Mouse (Mus musculus): ENCODE measurements around the gene Txk. TPM values are rescaled to one million over a fixed set of nuclear protein-coding genes. Genes with fewer than 3 reads are reported as not detected.

Gene Txk
- polyA plus RNA-seq, 1 experiment from 2014 or later: 0.11 TPM

- ATAC-seq (ENCODE audit: low read depth): no peak
- H3K27me3 ChIP-seq: no peaks in the 10 kb centered on the region
- H3K36me3 ChIP-seq: no peaks in the 10 kb centered on the region
- H3K27ac ChIP-seq (replicated peaks): no peak overlapping the region
- H3K9ac ChIP-seq: no peak overlapping the region
- H3K4me2 ChIP-seq: no peak overlapping the region
- H3K4me3 ChIP-seq: no peak overlapping the region
- 86% methylated on average over 4 of the region's 4 CpGs for WGBS
- no peaks in the 10 kb centered on the region for H3K9me3 ChIP-seq
- H3K4me1 ChIP-seq (replicated peaks): peaks cover 6% of the 10 kb centered on the region
These were observed 5.2 kb downstream of the Txk start for GRCm38 (mm10) chr5:72747384-72747783.

GRCm38 (mm10) chr5:72746461-72746860 lies 6.1 kb downstream of the Txk start:
- WGBS: 86% methylated on average over 4 of the region's 4 CpGs
- H3K4me3 ChIP-seq: no peak overlapping the region
- no peaks in the 10 kb centered on the region for H3K9me3 ChIP-seq
- H3K27me3 ChIP-seq: no peaks in the 10 kb centered on the region
- no peak for ATAC-seq (ENCODE audit: low read depth)
- H3K27ac ChIP-seq (replicated peaks): no peak overlapping the region
- no peaks in the 10 kb centered on the region for H3K36me3 ChIP-seq
- no peak overlapping the region for H3K4me2 ChIP-seq
- H3K9ac ChIP-seq: no peak overlapping the region
- peaks cover 6% of the 10 kb centered on the region for H3K4me1 ChIP-seq (replicated peaks)

- Histone ChIP-seq H3K4me2 (no peak overlapping the region), H3K4me1 (replicated peaks) (no peaks in the 10 kb centered on the region), H3K9ac (no peak overlapping the region), H3K27ac (replicated peaks) (no peak overlapping the region), H3K4me3 (no peak overlapping the region), H3K36me3 (no peaks in the 10 kb centered on the region), H3K27me3 (no peaks in the 10 kb centered on the region), H3K9me3 (no peaks in the 10 kb centered on the region)
- no peak for ATAC-seq (ENCODE audit: low read depth)
- 88% methylated on average over 6 of the region's 6 CpGs for WGBS
These were observed 9.5 kb downstream of the Txk start for GRCm38 (mm10) chr5:72743103-72743502.

GRCm38 (mm10) chr5:72736868-72737267 lies 15.7 kb downstream of the Txk start:
- H3K4me2 ChIP-seq: no peak overlapping the region
- H3K9ac ChIP-seq: no peak overlapping the region
- ATAC-seq (ENCODE audit: low read depth): no peak
- H3K9me3 ChIP-seq: no peaks in the 10 kb centered on the region
- H3K4me1 ChIP-seq (replicated peaks): no peaks in the 10 kb centered on the region
- 87% methylated on average over 7 of the region's 7 CpGs for WGBS
- no peaks in the 10 kb centered on the region for H3K36me3 ChIP-seq
- H3K27ac ChIP-seq (replicated peaks): no peak overlapping the region
- H3K4me3 ChIP-seq: no peak overlapping the region
- no peaks in the 10 kb centered on the region for H3K27me3 ChIP-seq

GRCm38 (mm10) chr5:72736437-72736836 lies 16.1 kb downstream of the Txk start:
- no peaks in the 10 kb centered on the region for H3K4me1 ChIP-seq (replicated peaks)
- ATAC-seq (ENCODE audit: low read depth): no peak
- WGBS: 90% methylated on average over 8 of the region's 8 CpGs

GRCm38 (mm10) chr5:72735763-72736162 lies 16.8 kb downstream of the Txk start:
- no peak overlapping the region for H3K9ac ChIP-seq
- WGBS: 76% methylated on average over 7 of the region's 7 CpGs
- no peaks in the 10 kb centered on the region for H3K36me3 ChIP-seq
- H3K4me2 ChIP-seq: no peak overlapping the region
- H3K4me3 ChIP-seq: no peak overlapping the region
- H3K27me3 ChIP-seq: no peaks in the 10 kb centered on the region
- no peaks in the 10 kb centered on the region for H3K4me1 ChIP-seq (replicated peaks)
- H3K9me3 ChIP-seq: no peaks in the 10 kb centered on the region
- no peak for ATAC-seq (ENCODE audit: low read depth)
- no peak overlapping the region for H3K27ac ChIP-seq (replicated peaks)

More at GRCm38 (mm10) chr5:72736437-72736836, 16.1 kb downstream of the Txk start:
- Histone ChIP-seq H3K4me3 (no peak overlapping the region), H3K4me2 (no peak overlapping the region), H3K9ac (no peak overlapping the region), H3K9me3 (no peaks in the 10 kb centered on the region), H3K36me3 (no peaks in the 10 kb centered on the region), H3K27me3 (no peaks in the 10 kb centered on the region), H3K27ac (replicated peaks) (no peak overlapping the region)

- Histone ChIP-seq H3K9ac (no peak overlapping the region), H3K4me3 (no peak overlapping the region), H3K36me3 (no peaks in the 10 kb centered on the region), H3K9me3 (no peaks in the 10 kb centered on the region), H3K27ac (replicated peaks) (no peak overlapping the region), H3K27me3 (no peaks in the 10 kb centered on the region), H3K4me1 (replicated peaks) (no peaks in the 10 kb centered on the region), H3K4me2 (no peak overlapping the region)
- no peak for ATAC-seq (ENCODE audit: low read depth)
- WGBS: 85% methylated on average over 1 of the region's 1 CpGs
These were observed 19.7 kb downstream of the Txk start for GRCm38 (mm10) chr5:72732885-72733284.

GRCm38 (mm10) chr5:72725404-72725803 lies 27.2 kb downstream of the Txk start:
- WGBS: 82% methylated on average over 3 of the region's 3 CpGs
- no peak for ATAC-seq (ENCODE audit: low read depth)
- Histone ChIP-seq H3K9me3 (no peaks in the 10 kb centered on the region), H3K4me2 (no peak overlapping the region), H3K9ac (no peak overlapping the region), H3K4me3 (no peak overlapping the region), H3K27me3 (no peaks in the 10 kb centered on the region), H3K27ac (replicated peaks) (no peak overlapping the region), H3K36me3 (no peaks in the 10 kb centered on the region), H3K4me1 (replicated peaks) (no peaks in the 10 kb centered on the region)

DNA sequence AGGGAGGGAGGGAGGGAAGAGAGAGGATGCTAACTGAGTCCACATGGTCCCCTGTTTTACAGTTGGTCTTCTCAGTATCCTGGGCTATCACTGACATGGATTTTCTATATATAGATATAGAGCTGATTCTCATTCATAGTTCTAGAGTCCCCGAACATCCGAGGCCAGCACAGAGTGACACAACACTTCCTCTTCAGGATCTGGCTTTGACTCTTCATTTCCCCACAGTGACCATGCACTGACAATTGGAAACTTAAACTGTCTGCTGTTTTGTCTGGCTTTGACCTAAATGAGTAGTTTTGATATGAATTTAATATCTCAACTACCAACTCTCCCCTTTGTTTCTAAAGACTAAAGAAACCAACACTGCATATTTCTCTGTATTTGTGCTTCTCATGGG lies 29.1 kb downstream of the Txk start:
- Histone ChIP-seq H3K9ac (no peak overlapping the region), H3K36me3 (no peaks in the 10 kb centered on the region), H3K27ac (replicated peaks) (no peak overlapping the region), H3K4me1 (replicated peaks) (no peaks in the 10 kb centered on the region), H3K27me3 (no peaks in the 10 kb centered on the region), H3K4me3 (no peak overlapping the region), H3K9me3 (no peaks in the 10 kb centered on the region), H3K4me2 (no peak overlapping the region)
- WGBS: 92% methylated on average over 2 of the region's 2 CpGs
- no peak for ATAC-seq (ENCODE audit: low read depth)

- Histone ChIP-seq H3K4me2 (no peak overlapping the region), H3K4me1 (replicated peaks) (no peaks in the 10 kb centered on the region), H3K27ac (replicated peaks) (no peak overlapping the region), H3K9ac (no peak overlapping the region), H3K36me3 (no peaks in the 10 kb centered on the region), H3K4me3 (no peak overlapping the region), H3K9me3 (no peaks in the 10 kb centered on the region), H3K27me3 (no peaks in the 10 kb centered on the region)
- ATAC-seq (ENCODE audit: low read depth): no peak
- 58% methylated on average over 7 of the region's 7 CpGs for WGBS
These were observed 32.0 kb downstream of the Txk start for GRCm38 (mm10) chr5:72720587-72720986.

- H3K9ac ChIP-seq: no peak overlapping the region
- no peak overlapping the region for H3K27ac ChIP-seq (replicated peaks)
- H3K27me3 ChIP-seq: no peaks in the 10 kb centered on the region
- H3K36me3 ChIP-seq: no peaks in the 10 kb centered on the region
- ATAC-seq (ENCODE audit: low read depth): no peak
- no peaks in the 10 kb centered on the region; the same call in 1 of the 2 replicates for H3K4me1 ChIP-seq (replicated peaks)
- H3K4me2 ChIP-seq: no peak overlapping the region
- no peaks in the 10 kb centered on the region for H3K9me3 ChIP-seq
- H3K4me3 ChIP-seq: no peak overlapping the region
- 29% methylated on average over 4 of the region's 4 CpGs for WGBS
These were observed 41.9 kb downstream of the Txk start for GRCm38 (mm10) chr5:72710572-72711278.

- no peak overlapping the region for H3K4me3 ChIP-seq
- ATAC-seq (ENCODE audit: low read depth): no peak; the same call in 1 of the 2 replicates
- H3K27me3 ChIP-seq: no peaks in the 10 kb centered on the region
- H3K9ac ChIP-seq: no peak overlapping the region
- no peaks in the 10 kb centered on the region for H3K9me3 ChIP-seq
- no peaks in the 10 kb centered on the region for H3K36me3 ChIP-seq
- H3K4me1 ChIP-seq (replicated peaks): no peaks in the 10 kb centered on the region; the same call in 1 of the 2 replicates
- H3K27ac ChIP-seq (replicated peaks): no peak overlapping the region
- WGBS: 94% methylated on average over 9 of the region's 9 CpGs
- H3K4me2 ChIP-seq: no peak overlapping the region
These were observed 42.6 kb downstream of the Txk start for GRCm38 (mm10) chr5:72709976-72710375.

GRCm38 (mm10) chr5:72709451-72709850 lies 43.1 kb downstream of the Txk start:
- no peak for ATAC-seq (ENCODE audit: low read depth)
- Histone ChIP-seq H3K27me3 (no peaks in the 10 kb centered on the region), H3K4me3 (no peak overlapping the region), H3K36me3 (no peaks in the 10 kb centered on the region), H3K9me3 (no peaks in the 10 kb centered on the region), H3K4me1 (replicated peaks) (no peaks in the 10 kb centered on the region; the same call in 1 of the 2 replicates), H3K9ac (no peak overlapping the region), H3K4me2 (no peak overlapping the region), H3K27ac (replicated peaks) (no peak overlapping the region)
- 93% methylated on average over 13 of the region's 13 CpGs for WGBS
